Mouse (Mus musculus) left cerebral cortex, postnatal 10 days (tissue): ENCODE measurements around the gene P2rx6. TPM values are rescaled to one million over a fixed set of nuclear protein-coding genes. Genes with fewer than 3 reads are reported as not detected.
"Not testable (repeated sequence)": the region's sequence is repeated elsewhere in the genome, so short reads cannot be mapped to it uniquely, and the experiment has no call there.

ENCODE experiments used
- DNase-seq, 2 experiments: peaks; one replicate each; pipeline ENCODE4 v3.0.0; 2021 to 2022; ENCODE audit warnings: low spot score in 2 of 2, mixed read lengths in 1 of 2; ENCODE audit errors: extremely low spot score in 1 of 2
- intact Hi-C: fragments of 180-260 bp; cut with DNase I; formaldehyde crosslinking; loops from one replicate; pipeline ENCODE4 v1.15.1; 2025
- total RNA-seq, 2 experiments: library from RNA; stranded (reverse); gene quantifications; 2 replicates each; pipeline ENCODE4 v1.2.3; 2021

Gene P2rx6
- total RNA-seq, 2 experiments from 2014 or later = 0.16 to 0.24 TPM

GRCm38 (mm10) chr16:17558811-17559210 lies 2.9 kb upstream of the P2rx6 start:
- intact Hi-C loops = loop anchor here (5.0 kb wide), 2 partner anchors 58 to 253 kb away; partner anchors contain the start of gene Smpd4
- DNase-seq = no peak

GRCm38 (mm10) chr16:17559396-17560027 lies 2.2 kb upstream of the P2rx6 start:
- intact Hi-C loops = loop anchor here (5.0 kb wide), 2 partner anchors 58 to 253 kb away; partner anchors contain the start of gene Smpd4
- no peak for DNase-seq

GRCm38 (mm10) chr16:17561128-17561750 lies 446 bp upstream of the P2rx6 start, which contains the start of gene Lrrc74b:
Lrrc74b (minus strand) TSS chr16:17561247.
- peak in 1 of 2 experiments; percentile 86 for DNase-seq
- intact Hi-C loops = no loop called here

GRCm38 (mm10) chr16:17563580-17563979 lies 1.9 kb downstream of the P2rx6 start:
- no peak for DNase-seq
- intact Hi-C loops = no loop called here

- no peak for DNase-seq
- intact Hi-C loops = no loop called here
Measured at GRCm38 (mm10) chr16:17564221-17564620, 2.5 kb downstream of the P2rx6 start.

GRCm38 (mm10) chr16:17564771-17565170 lies 3.1 kb downstream of the P2rx6 start:
- intact Hi-C loops = no loop called here
- no peak for DNase-seq

GRCm38 (mm10) chr16:17566186-17566585 lies 4.5 kb downstream of the P2rx6 start:
- intact Hi-C loops = no loop called here
- DNase-seq = no peak

GRCm38 (mm10) chr16:17575870-17576824 lies 14.5 kb downstream of the P2rx6 start:
- intact Hi-C loops = no loop called here

GRCm38 (mm10) chr16:17576825-17577215 lies 15.1 kb downstream of the P2rx6 start:
- no peak for DNase-seq
- intact Hi-C loops = no loop called here

More at GRCm38 (mm10) chr16:17575870-17576824, 14.5 kb downstream of the P2rx6 start:
- peak; percentile 67 to 82 for DNase-seq

- intact Hi-C loops = no loop called here
- no peak for DNase-seq
Measured at GRCm38 (mm10) chr16:17583064-17583463, 21.4 kb downstream of the P2rx6 start, which contains the start of gene Slc7a4. Slc7a4 (minus strand) TSS chr16:17583214.

- intact Hi-C loops = no loop called here
Measured at GRCm38 (mm10) chr16:17584555-17584954, 22.9 kb downstream of the P2rx6 start.

GRCm38 (mm10) chr16:17590731-17591130 lies 29.0 kb downstream of the P2rx6 start:
- DNase-seq = no peak
- intact Hi-C loops = no loop called here

More at GRCm38 (mm10) chr16:17584555-17584954, 22.9 kb downstream of the P2rx6 start:
- no peak for DNase-seq

- no peak for DNase-seq
- intact Hi-C loops = no loop called here
Measured at GRCm38 (mm10) chr16:17600944-17601562, 39.4 kb downstream of the P2rx6 start.

GRCm38 (mm10) chr16:17604941-17605340 lies 43.3 kb downstream of the P2rx6 start:
- intact Hi-C loops = no loop called here
- DNase-seq = no peak

- intact Hi-C loops = no loop called here
- no peak for DNase-seq
Measured at GRCm38 (mm10) chr16:17605684-17606083, 44.0 kb downstream of the P2rx6 start.

- intact Hi-C loops = no loop called here
- no peak for DNase-seq
Measured at GRCm38 (mm10) chr16:17611383-17611782, 49.7 kb downstream of the P2rx6 start.

GRCm38 (mm10) chr16:17614740-17615139 lies 53.1 kb downstream of the P2rx6 start:
- DNase-seq = not testable (repeated sequence)
- intact Hi-C loops = loop anchor here (5.0 kb wide), 1 partner anchor 57 kb away; no protein-coding TSS in a partner anchor

GRCm38 (mm10) chr16:17616212-17616611 lies 54.5 kb downstream of the P2rx6 start:
- intact Hi-C loops = loop anchor here (5.0 kb wide), 1 partner anchor 59 kb away; no protein-coding TSS in a partner anchor
- no peak for DNase-seq
